Mouse (Mus musculus): ENCODE data around the gene Gzmk.
A peak's percentile ranks its signal among the peaks of the same experiment; 100 is the strongest.
"Not testable (repeated sequence)": the region's sequence is repeated elsewhere in the genome, so short reads cannot be mapped to it uniquely, and the experiment has no call there.

Gene Gzmk

GRCm38 (mm10) chr13:113225811-113226210 is at the start of gene Gzmk:
Gene Gzmk (minus strand): TSS chr13:113225908.
- no peak for DNase-seq (ENCODE audit: low read depth, low spot score)

GRCm38 (mm10) chr13:113271189-113271588 is 45.5 kb upstream of the Gzmk start:
- no peak for DNase-seq (ENCODE audit: low read depth, low spot score)

DNA sequence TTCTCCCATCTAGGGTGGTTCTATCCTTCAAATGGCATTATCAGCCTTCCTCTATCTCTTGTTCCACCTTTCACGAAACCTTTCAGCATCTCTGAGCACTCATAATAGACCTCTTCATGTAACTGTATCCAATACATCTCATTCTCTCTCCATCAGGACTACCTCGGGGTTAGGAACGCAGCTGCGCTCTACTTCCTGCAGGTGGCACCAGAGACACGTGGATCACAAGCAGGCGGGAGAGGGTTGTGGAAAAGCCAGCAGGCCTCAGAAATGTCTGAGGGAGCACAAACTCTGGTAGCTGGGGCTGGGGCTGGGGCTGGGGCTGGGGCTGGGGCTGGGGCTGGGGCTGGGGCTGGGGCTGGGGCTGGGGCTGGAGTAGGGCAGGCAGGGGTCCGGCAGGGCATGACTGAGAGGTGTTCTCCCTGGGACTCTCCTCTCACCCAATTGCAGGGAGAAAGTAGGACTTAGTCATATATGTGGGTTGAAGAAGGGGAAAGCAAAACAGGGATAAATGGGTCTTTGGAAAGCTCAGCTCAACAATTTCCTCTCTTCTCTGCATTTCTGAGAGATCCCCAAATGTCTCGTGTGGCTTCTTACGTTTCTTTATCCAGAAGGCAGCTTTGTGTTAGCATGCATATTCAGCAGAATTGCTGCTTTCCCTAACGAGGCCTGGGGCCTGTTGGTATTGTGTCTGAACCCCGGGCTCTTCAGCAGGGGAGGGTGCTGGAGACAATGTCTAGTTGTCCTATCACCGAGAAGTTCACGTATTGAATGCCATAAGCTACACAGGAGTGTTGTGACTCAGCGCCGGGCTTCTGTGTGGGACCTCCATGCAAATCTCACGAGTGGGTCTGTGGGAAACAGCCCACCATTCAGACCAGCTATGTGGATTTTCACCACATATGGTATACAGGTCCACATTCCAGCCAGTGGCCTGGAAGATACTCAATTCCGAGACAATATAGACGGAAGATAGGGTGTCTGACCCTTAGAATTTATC is 44.4 kb upstream of the Gzmk start:
- DNase-seq (ENCODE audit: low read depth, low spot score), result no peak

DNA sequence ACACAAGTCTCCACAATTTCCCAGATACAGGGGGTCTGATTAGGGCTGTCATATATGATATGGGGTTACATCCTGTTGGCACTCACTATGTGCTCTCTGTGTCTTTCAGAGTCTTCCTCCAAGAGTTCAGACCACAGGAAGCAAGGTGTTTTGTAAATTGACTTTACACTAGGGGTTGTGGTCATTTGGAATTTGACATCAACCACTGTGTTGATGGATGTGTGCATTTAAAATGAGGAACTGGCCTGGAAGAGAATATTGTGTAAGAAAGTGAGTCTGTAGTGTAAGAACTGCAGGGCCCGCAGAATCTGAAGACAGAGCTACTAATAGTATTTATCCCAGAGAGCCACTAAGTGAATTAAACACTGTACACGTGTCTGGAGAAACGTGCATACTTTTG is 41.5 kb upstream of the Gzmk start:
- DNase-seq (ENCODE audit: low read depth, low spot score), result no peak

DNA sequence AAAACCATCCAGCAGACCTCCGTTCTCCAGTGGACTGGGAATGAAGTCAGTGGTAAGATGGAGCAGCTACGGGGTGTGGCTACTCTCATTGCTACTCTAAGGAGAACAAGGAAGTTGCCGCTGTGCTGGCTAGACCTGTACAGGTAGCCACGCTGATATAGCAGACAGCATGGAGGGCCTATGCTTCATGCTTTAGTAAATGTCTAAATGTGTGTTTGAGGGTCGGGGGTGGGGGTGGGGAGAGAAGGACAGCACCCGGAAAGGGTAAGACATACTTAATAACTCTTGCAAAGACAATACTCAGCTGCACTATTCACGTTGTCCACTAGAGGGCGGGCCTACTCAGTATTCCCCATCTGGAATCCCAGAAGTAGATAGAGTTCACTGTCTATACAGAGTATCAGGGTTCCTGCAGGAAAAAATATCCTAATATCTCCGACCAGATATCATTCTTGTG is 40.8 kb upstream of the Gzmk start:
- DNase-seq (ENCODE audit: low read depth, low spot score), result peak; percentile 45

DNA sequence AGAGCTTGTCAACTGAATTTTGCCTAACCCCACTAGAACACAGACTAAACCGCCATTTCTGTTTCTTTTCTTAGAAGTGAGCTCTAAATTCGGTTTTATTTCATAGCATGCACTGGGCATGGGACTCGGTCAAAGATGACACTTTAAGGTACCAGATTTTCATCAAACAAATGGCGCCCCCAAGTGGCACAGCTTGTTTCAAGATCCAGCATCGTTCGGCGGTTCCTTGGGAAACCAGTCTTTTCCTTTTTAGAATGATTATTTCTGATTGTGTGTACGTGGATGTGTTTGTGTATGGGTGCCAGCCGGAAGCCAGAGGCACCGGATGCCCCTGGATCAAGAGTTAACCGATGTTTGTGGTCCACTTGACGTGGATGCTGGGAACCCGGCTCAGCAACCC is 39.5 kb upstream of the Gzmk start:
- DNase-seq (ENCODE audit: low read depth, low spot score), result no peak

- DNase-seq (ENCODE audit: low read depth, low spot score), result no peak
These were observed 37.1 kb upstream of the Gzmk start for GRCm38 (mm10) chr13:113262822-113263221.

GRCm38 (mm10) chr13:113259237-113259636 is 33.5 kb upstream of the Gzmk start:
- DNase-seq (ENCODE audit: low read depth, low spot score), result no peak

DNA sequence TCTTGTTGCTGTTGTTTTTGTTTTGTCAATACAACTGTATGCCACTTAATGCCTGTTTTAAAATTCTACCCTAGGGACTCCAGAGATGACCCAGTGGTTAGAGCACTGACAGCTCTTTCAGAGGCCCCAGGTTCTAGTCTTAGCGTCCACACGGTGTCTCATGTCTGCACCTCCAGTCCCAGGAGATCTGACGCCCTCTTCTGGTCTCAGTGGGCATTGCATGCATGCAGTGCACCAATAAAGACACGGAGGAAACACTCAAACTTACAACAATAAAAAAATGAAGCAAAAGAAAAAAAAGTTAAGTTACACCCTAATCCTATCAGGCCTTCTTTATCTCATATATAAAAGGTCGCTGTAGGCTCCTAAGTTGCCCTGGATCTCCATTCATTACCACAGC is 31.5 kb upstream of the Gzmk start:
- no peak for DNase-seq (ENCODE audit: low read depth, low spot score)

- no peak for DNase-seq (ENCODE audit: low read depth, low spot score)
These were observed 31.1 kb upstream of the Gzmk start for GRCm38 (mm10) chr13:113256766-113257165.

DNA sequence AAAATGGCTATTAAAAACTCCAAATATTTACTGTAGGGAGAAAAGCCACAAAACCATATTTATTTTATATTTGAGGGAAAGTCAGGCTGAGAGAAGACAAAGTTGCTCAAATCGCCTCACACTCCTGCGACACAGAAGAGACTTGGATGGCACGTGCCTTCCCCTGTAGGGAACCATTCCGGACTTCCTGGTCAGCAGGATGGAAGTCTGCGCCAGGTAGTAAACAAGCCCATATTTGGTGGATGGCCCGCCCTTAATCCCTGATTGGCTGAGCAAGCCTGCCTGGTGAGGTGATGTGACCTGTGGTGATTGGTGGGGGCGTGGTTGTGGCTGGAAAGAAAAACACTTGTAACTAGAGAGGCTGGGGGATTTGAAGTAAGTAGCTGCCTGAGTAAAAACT is 26.9 kb upstream of the Gzmk start:
- DNase-seq (ENCODE audit: low read depth, low spot score), result not testable (repeated sequence)

- no peak for DNase-seq (ENCODE audit: low read depth, low spot score)
These were observed 19.3 kb upstream of the Gzmk start for GRCm38 (mm10) chr13:113245025-113245424.

DNA sequence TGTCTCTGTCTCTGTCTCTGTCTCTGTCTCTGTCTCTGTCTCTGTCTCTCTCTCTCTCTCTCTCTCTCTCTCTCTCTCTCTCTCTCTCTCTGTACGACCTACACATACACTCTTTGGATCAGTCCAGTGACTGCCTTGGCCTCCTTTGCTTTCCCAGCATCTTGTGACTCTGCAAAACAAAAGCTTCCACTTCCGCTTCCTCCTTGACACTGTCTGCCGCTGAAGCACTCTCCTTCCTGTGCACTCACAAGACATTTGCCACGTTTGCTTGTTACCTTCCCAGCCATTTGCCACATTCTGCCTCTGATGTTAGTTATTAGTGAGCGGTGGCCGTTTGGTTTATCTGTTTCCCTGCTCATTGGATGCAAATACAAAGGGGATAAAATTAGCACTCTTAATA is 16.4 kb upstream of the Gzmk start:
- no peak for DNase-seq (ENCODE audit: low read depth, low spot score)

DNA sequence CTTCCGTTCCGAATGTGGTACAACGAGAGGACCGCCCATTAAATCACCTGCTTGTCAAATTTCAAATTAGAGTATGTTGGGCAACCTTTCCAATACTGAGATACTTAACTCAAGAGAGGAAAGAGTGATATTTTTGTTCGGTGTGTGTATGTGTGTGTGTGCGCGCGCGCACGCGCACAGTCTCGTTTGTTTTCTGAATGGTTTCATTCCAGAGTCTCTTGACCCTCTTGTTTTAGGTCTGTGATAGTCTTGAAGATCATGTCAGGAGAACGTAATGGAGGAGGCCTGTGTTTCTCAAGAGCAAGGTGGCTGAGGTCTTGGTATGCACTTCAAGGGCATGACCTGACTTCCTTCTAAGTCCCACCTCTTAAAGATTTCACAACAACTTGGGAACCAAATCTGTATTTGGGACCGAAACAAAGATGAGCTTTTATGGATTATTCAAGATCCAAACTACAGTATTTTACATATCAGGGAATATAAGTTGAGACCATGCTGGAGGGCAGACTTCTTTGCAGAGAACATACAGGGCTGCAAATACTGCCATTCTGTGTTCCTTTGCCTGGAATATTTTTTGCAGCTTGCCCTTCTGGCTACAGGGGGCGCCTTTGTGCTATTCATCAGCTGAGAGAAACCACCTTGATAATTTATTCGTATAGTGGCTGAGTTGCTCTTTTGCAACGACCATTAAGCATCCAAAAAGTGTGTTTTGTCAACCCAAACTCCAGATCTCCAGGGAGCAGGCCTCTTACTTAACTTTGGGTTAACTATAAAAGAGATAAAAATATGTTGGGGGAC is 2.2 kb upstream of the Gzmk start:
- no peak for DNase-seq (ENCODE audit: low read depth, low spot score)

- DNase-seq (ENCODE audit: low read depth, low spot score), result no peak
These were observed 1.4 kb upstream of the Gzmk start for GRCm38 (mm10) chr13:113227076-113227475.

DNA sequence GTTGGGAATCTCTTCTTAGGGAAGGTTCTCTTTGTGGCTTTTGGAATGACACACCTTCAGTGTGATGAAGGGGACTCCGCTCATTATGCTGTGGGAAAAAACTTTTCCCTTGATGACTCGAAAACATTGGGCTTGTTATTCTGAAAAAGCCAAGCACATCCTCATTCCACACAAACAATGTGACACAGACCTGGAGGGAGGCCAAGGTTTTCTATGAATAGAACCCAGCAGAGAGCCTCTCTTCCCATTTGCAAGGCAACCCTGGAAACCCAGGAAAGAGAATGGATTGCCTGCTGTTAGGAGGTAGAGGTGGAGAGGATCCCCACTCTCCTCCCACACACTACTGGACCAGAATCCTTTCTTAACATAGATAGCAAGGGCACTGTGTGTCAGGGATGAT is 1.6 kb downstream of the Gzmk start:
- DNase-seq (ENCODE audit: low read depth, low spot score), result no peak

DNA sequence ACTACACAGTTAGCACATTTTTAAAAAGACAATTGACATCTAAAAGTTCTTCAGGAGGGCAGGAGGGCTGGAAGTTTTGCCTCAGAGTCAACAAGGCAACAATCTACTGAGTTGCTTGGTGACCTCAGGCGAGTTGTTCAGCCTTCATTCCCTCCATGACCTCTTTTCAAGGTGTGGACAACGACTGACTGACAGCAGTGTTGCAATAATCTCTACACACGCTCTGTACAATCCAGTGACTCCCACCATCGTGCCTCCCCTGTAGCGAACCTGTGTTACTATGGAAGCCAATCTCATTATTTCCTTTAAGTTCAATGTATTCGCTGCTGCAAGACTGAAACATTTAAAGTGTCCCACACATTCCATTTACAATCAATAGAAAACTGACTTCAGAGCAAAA is 3.9 kb downstream of the Gzmk start:
- DNase-seq (ENCODE audit: low read depth, low spot score), result no peak

- DNase-seq (ENCODE audit: low read depth, low spot score), result no peak
These were observed 11.8 kb downstream of the Gzmk start for GRCm38 (mm10) chr13:113213865-113214264.

DNA sequence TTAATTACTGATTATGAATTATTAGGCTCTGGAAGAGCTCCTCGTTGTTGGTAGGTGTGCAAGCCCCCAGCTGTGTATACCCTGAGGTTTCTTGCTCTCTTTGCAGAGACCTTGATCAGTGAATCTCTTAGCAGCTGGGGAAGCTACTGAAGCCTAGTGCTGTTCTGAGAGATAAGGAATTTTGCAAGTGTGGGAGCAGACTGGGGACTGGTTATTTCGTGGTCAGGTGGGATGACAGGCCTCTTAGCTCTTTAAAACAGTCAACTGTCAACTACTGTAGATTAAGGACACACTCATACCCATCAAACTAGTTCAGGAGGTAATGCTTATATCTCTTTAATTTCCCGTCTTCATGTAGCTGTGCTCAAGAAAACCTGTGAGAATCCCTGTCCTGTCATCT is 13.3 kb downstream of the Gzmk start:
- DNase-seq (ENCODE audit: low read depth, low spot score), result no peak

GRCm38 (mm10) chr13:113211345-113211744 is 14.4 kb downstream of the Gzmk start:
- no peak for DNase-seq (ENCODE audit: low read depth, low spot score)

- no peak for DNase-seq (ENCODE audit: low read depth, low spot score)
These were observed 16.1 kb downstream of the Gzmk start, which contains the start of gene Esm1 for GRCm38 (mm10) chr13:113209624-113210023. Gene Esm1 (plus strand): TSS chr13:113209659.

- no peak for DNase-seq (ENCODE audit: low read depth, low spot score)
These were observed 20.4 kb downstream of the Gzmk start for GRCm38 (mm10) chr13:113205346-113205745.

Measured in c-Kit-negative CD71-positive TER-119-positive erythroid progenitor cells, embryonic 14.5 days (primary cell).